ENCODE assay signal across 32 mouse cellular contexts in genomic region chr13:51182236-51182635, GRCm38 (mm10). TPM values are rescaled to one million over a fixed set of nuclear protein-coding genes. Genes with fewer than 3 reads are reported as not detected.
"Had no signal": no experiment of that assay in that cellular context is flagged by ENCODE, and none has a peak within 500 bp of the region (broad histone marks: within the 10 kb centered on the region; RNA-seq: fewer than 3 reads in every experiment).

No protein-coding gene starts in this region.

- DNase-seq: cerebellum, adult 18-20 months; cerebellum, adult 2 months; cerebellum, adult 8-10 months; cerebellum, adult 9-10 months; cerebellum, adult 9-11 months; cerebellum, postnatal 10 days; cerebellum, postnatal 14 days; cerebellum, postnatal 25 days; cerebellum, postnatal 36 days; embryo, embryonic 11 days; forebrain, postnatal 0 days; gastrocnemius, adult 2 months; gastrocnemius, postnatal 10 days; gastrocnemius, postnatal 14 days; gastrocnemius, postnatal 25 days; gastrocnemius, postnatal 36 days; heart, adult 11 months had no signal

- H3K4me3 ChIP-seq: embryonic facial prominence, embryonic 10.5 days; embryonic facial prominence, embryonic 12.5 days; embryonic facial prominence, embryonic 13.5 days; embryonic facial prominence, embryonic 15.5 days; erythroblast, embryonic 14.5 days; forebrain, embryonic 10.5 days; forebrain, embryonic 12.5 days; forebrain, embryonic 13.5 days; forebrain, embryonic 15.5 days; gastrocnemius, adult 2 months had no signal

- H3K36me3 ChIP-seq: embryonic facial prominence, embryonic 10.5 days; embryonic facial prominence, embryonic 12.5 days; embryonic facial prominence, embryonic 13.5 days; embryonic facial prominence, embryonic 15.5 days; forebrain, embryonic 10.5 days; forebrain, embryonic 12.5 days; forebrain, embryonic 15.5 days had no signal

- H3K9ac ChIP-seq: embryonic facial prominence, embryonic 12.5 days; embryonic facial prominence, embryonic 13.5 days; embryonic facial prominence, embryonic 15.5 days; forebrain, embryonic 12.5 days; forebrain, embryonic 13.5 days; forebrain, embryonic 15.5 days; forebrain, postnatal 0 days had no signal

- H3K9me3 ChIP-seq: embryonic facial prominence, embryonic 10.5 days; embryonic facial prominence, embryonic 12.5 days; embryonic facial prominence, embryonic 13.5 days; embryonic facial prominence, embryonic 15.5 days; forebrain, embryonic 10.5 days; forebrain, embryonic 12.5 days; forebrain, embryonic 13.5 days; forebrain, embryonic 15.5 days had no signal

- H3K27me3 ChIP-seq: embryonic facial prominence, embryonic 12.5 days; embryonic facial prominence, embryonic 13.5 days; embryonic facial prominence, embryonic 15.5 days; forebrain, embryonic 12.5 days; forebrain, embryonic 13.5 days; forebrain, embryonic 15.5 days had no signal

- H3K4me2 ChIP-seq: embryonic facial prominence, embryonic 12.5 days; embryonic facial prominence, embryonic 13.5 days; embryonic facial prominence, embryonic 15.5 days; forebrain, embryonic 12.5 days; forebrain, embryonic 13.5 days; forebrain, embryonic 15.5 days had no signal

- ATAC-seq: forebrain, embryonic 13.5 days; forebrain, embryonic 14.5 days; forebrain, embryonic 15.5 days; forebrain, embryonic 16.5 days; forebrain, postnatal 0 days had no signal

- H3K27ac ChIP-seq: embryonic facial prominence, embryonic 10.5 days; embryonic facial prominence, embryonic 12.5 days; embryonic facial prominence, embryonic 13.5 days; embryonic facial prominence, embryonic 15.5 days; forebrain, embryonic 10.5 days; forebrain, embryonic 12.5 days; forebrain, embryonic 13.5 days; forebrain, embryonic 15.5 days; gastrocnemius, adult 2 months had no signal

- H3K4me1 ChIP-seq: embryonic facial prominence, embryonic 15.5 days; forebrain, embryonic 12.5 days; forebrain, embryonic 13.5 days; forebrain, embryonic 15.5 days had no signal

RNA-seq across cellular contexts. Expression of gene Nxnl2, which starts 11.4 kb away (rescaled TPM):
- total RNA-seq: common myeloid progenitor, adult 5-6 weeks; gastrocnemius, adult 18-20 months; gastrocnemius, adult 8-10 months; gastrocnemius, postnatal 25 days; granulocyte monocyte progenitor cell, adult 5-6 weeks had no signal
- polyA plus RNA-seq: erythroblast, embryonic 14.5 days had no signal
